Mouse (Mus musculus): ENCODE data around the gene 1700125H20Rik.
A peak's percentile ranks its signal among the peaks of the same experiment; 100 is the strongest.
"Not testable (repeated sequence)": the region's sequence is repeated elsewhere in the genome, so short reads cannot be mapped to it uniquely, and the experiment has no call there.

The 1700125H20Rik gene

DNA sequence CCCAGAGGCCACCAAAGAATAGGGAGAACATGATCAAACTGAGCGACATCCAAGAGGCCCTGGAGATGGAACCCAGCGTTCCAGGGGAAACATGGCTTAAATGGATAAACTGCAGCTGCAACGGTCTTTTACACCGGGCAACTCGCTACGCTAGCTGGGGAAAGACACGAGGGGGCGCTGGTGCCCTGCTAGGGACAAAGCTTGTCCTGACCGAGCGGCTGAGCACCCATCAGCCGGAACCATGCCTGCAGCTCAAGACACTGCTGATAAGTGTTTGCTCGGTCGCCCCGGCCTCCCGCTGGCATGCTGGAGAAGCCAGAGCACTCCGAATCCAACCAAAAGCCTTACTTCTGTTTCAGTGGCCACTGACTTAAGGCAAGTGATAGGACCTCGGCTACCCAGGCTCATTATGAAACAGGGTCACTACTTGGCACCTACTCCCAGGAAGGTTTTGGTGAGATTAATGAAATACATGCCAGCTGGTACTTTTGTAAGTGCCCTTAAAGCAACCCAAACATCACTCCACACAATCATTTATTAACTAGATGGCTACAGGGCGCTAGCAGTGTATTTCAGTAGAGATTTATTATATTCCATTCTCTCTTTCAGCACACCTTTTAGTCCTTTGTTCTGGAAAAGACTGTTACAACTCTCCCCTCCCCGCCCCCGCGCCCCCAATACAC is at the start of gene 1700125H20Rik:
Gene 1700125H20Rik (plus strand): TSS at position 347 of the 683 bp plus-strand sequence.
- peak; percentile 98 for DNase-seq (ENCODE audit: low spot score)

GRCm38 (mm10) chr11:85122073-85122472 is 48.1 kb upstream of the 1700125H20Rik start:
- no peak for DNase-seq (ENCODE audit: low spot score)

- no peak for DNase-seq (ENCODE audit: low spot score)
These were observed 46.8 kb upstream of the 1700125H20Rik start for GRCm38 (mm10) chr11:85123267-85123992.

GRCm38 (mm10) chr11:85126257-85127102 is 43.7 kb upstream of the 1700125H20Rik start:
- DNase-seq (ENCODE audit: low spot score) = no peak

- no peak for DNase-seq (ENCODE audit: low spot score)
These were observed 41.3 kb upstream of the 1700125H20Rik start for GRCm38 (mm10) chr11:85128883-85129282.

DNA sequence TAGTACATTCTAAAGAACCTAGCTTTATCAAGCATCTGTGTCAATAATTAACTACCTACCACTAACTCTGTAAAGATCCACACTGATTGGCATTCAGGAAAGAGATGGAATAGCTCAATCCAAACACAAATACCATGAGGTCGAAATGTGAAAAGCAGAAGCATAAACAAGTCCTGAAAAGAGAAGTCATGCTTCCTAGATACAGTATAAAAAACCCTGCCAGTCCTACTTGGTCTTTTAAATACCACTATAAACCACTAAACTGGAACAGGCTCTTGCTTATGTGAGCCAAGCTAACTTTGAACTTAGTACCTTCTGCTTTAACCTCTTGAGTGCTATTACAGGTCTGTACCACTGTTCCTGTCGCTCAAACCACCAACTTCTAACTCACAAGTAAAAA is 38.7 kb upstream of the 1700125H20Rik start:
- no peak for DNase-seq (ENCODE audit: low spot score)

- DNase-seq (ENCODE audit: low spot score) = no peak
These were observed 31.3 kb upstream of the 1700125H20Rik start for GRCm38 (mm10) chr11:85138776-85139474.

DNA sequence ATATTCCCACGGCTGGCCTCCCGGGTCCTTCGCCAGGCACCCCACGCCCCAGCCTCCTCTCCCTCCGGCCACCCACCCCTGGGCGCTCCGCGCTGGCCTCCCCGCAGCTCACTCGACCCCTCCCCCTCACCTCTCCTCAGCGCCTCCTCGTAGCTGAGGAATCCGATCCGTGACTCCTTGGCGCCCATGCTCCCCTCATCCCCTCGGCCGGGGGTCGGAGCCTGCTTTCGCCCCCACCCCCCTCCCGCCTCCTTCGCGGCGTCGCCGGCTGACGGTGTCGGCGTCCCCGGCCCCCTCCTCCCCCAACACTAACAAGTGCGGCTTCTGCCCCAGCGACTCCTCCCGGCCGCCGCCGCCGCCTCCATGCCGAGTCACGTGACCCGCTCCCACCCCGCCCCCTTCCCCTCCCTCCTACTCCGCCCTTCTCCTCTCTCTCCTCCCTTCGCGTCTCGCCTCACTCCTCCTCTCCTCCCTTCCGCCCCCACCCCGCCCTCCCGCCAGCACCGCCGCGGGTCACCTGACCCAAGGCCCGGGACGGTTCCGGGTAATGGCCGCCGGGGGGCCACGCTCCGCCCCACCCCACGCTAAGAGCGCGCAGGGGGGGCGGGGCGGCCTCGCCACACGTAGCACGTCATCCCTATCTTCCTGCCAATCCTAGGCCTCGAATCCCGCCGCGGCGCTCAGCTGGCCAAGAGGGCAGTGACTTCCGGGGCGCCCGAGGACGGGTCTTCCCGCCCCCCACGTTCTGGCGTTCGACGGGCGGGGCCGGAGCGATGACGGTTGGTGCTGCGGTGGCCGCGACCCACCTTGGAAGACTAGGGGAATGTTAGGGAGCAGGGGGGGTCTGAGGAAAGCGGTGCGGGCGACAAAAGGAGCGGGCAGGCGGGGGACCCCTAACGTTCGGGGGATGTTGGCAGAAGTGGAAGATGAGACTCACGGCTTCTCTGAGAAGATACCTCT is 30.3 kb upstream of the 1700125H20Rik start, which contains the start of gene Usp32:
Gene Usp32 (minus strand): TSS at position 581 of the 960 bp plus-strand sequence.
- DNase-seq (ENCODE audit: low spot score) = peak; percentile 96

DNA sequence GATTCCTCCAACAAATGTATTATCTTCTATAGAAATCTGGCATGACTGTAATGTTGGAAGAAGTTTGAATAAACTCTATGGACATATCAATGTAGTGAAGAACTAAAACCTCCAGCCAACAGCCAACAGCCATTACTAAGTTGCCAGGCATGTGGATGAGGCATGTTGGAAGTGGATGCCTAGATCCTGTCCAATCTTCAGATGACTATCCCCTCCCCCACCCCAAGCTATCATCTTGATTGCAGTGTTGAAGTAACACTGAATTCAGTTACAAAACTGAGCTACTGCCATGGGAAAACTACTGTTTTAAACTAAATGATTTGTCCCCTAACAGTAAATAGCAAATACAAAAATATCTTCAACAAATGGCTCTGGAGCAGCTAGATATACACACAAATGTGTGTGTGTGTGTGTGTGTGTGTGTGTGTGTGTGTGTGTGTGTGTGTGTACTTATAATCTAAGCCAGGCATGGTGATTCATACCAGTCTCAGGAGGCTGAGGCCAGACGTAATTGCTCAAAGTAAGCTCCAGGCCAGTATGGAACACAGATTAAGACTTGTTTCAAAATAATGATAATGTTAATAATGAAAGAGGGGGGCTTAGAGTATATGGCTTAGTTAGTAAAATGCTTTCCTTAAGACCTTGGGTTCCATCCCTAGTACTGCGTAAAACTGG is 17.8 kb upstream of the 1700125H20Rik start:
- DNase-seq (ENCODE audit: low spot score) = no peak

- no peak for DNase-seq (ENCODE audit: low spot score)
These were observed 12.9 kb upstream of the 1700125H20Rik start for GRCm38 (mm10) chr11:85157301-85157700.

GRCm38 (mm10) chr11:85163014-85163413 is 7.2 kb upstream of the 1700125H20Rik start:
- not testable (repeated sequence) for DNase-seq (ENCODE audit: low spot score)

GRCm38 (mm10) chr11:85164371-85164770 is 5.8 kb upstream of the 1700125H20Rik start:
- no peak for DNase-seq (ENCODE audit: low spot score)

- DNase-seq (ENCODE audit: low spot score) = no peak
These were observed 2.7 kb upstream of the 1700125H20Rik start for GRCm38 (mm10) chr11:85167503-85167902.

DNA sequence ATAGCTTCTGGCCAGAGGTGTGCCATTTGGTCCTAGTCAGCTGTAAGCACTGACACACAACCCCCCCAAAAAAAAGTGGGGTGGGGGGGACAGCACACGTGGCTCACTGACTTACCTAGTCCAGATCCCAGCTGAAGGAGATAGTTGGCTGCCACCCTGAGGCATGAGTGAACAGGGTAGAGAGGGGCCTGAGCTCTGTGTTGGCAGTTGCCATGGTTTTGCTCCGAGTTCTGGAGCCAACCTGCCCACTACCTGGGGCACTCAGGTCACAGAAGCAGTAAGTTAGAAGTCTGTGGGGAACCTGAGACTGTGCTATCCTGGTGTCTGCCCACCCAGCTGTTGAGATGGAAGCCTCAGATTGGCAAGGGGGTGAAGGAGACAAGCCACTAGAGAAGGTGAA is 629 bp downstream of the 1700125H20Rik start:
- no peak for DNase-seq (ENCODE audit: low spot score)

DNA sequence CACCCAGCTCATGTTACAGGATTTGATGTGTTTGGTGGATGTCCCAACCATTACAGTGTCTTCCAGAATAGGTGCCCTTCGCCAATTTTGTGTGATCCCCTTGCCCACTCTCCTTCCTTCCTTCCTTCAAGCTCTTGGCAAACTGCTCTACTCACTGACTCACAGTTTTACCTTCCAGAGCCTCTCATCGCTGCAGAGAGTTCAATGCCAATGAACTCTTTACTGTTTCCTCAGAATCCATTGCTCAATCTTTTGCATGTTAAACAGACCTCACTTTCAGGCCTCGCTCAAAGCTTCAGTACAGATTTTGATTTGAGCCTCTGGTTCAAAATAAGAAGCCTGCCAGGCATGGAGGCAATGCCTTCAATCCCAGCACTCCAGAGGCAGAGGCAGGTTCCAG is 5.7 kb downstream of the 1700125H20Rik start:
- DNase-seq (ENCODE audit: low spot score) = no peak

GRCm38 (mm10) chr11:85177761-85178160 is 7.6 kb downstream of the 1700125H20Rik start:
- no peak for DNase-seq (ENCODE audit: low spot score)

DNA sequence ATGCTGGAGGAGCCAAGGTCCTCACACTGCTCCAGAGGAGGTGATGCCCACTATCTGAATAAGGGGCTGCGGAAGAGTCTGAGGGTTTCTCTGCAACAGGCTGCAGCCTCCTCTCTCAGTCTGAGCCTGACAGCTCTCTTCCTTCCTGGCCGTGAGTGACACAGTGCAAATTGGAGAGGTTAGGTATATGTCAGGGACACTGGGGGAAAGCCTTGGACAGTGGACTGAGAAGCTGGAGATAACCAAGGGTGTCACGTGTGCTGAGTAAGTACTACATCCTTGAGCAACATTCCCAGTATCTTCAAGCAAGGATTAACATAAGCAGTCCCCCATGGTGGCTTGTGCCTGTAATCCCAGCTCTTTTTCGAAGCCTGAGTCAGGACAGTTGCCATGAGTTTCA is 8.2 kb downstream of the 1700125H20Rik start:
- DNase-seq (ENCODE audit: low spot score) = no peak

DNA sequence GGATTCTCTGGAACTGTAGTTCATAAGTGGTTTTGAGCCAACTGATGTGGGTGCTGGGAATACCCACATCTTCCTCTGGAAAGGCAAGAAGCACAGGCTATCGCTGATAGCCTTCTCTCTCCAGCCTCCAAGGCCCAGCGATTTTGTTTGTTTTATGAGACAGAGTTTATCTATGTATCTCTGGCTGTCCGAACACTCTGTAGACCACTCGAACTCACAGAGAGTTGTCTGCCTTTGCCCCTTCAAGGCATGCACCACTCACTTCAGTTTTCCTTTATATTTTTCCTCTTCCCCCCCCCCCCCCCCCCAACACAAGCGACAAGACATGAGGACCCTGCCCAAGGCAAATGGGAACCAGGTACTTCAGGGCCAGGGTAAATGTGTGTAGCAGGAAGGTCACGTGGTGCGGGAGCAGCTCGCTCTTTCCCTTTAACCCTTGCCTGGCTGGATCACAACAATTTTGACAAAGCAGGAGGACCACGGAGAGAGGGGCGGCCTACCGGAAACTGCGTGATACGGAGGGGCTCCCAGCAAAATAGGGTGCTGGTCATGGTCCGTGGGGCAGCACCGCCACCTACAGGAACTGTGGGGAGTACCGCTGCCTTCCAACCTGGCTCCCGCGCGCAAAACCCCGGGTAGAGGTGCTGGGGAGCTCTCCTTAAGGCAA is 12.5 kb downstream of the 1700125H20Rik start:
- DNase-seq (ENCODE audit: low spot score) = peak; percentile 86

DNA sequence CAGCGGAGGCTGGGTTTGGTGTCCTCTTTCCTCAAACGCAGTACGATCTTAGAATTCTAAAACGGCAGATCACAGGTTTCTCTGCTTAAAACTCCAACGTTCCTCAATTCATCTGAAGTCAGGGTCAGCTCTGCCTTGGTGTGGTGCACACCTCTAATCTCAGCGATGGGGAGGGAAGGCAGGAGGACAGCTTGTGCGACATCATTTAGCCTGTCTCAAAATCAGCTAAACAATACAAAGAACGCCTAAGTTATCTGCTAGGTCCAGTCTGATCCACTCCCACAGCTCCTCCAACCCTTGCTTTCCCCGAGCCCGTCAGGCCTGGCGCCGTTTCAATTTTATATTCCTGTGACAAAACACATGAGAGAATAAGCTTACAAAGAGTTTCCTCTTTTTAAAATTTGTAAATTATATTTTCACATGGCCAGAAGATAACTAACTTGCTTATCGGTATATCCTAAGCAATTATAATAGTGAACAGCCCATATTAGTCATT is 13.1 kb downstream of the 1700125H20Rik start:
- DNase-seq (ENCODE audit: low spot score) = peak; percentile 68

All from testis, postnatal 10 days (tissue).